Mouse (Mus musculus): ENCODE results near the gene Edar.

- TF ChIP-seq CTCF (IDR thresholded peaks at IDR 0.05; ENCODE audit: extremely low read depth, insufficient read length, insufficient replicate concordance, low read depth, low read length) (no peak), POLR2A (IDR thresholded peaks at IDR 0.05; ENCODE audit: low read depth, low read length) (no peak)
Observed at GRCm38 (mm10) chr10:58585427-58586223, 89.8 kb downstream of the Edar start.

Data from small intestine, adult 2 months (tissue).